Mouse (Mus musculus) macrophage (primary cell): ENCODE measurements around the gene H2-T3. TPM values are rescaled to one million over a fixed set of nuclear protein-coding genes. Genes with fewer than 3 reads are reported as not detected.
"Not testable (repeated sequence)": the region's sequence is repeated elsewhere in the genome, so short reads cannot be mapped to it uniquely, and the experiment has no call there.

ENCODE experiments used
- H3K27ac ChIP-seq: fragments of 350-480 bp; formaldehyde crosslinking; 2 replicates; pipeline ENCODE4 v1.9.0; 2021
- H3K36me3 ChIP-seq: fragments of 350-480 bp; formaldehyde crosslinking; 2 replicates; pipeline ENCODE4 v1.9.0; 2021; ENCODE audit errors: inconsistent target
- H3K4me3 ChIP-seq: fragments of 350-480 bp; formaldehyde crosslinking; 2 replicates; pipeline ENCODE4 v1.9.0; 2021; ENCODE audit errors: inconsistent target
- H3K79me2 ChIP-seq: fragments of 350-480 bp; formaldehyde crosslinking; 2 replicates; pipeline ENCODE4 v1.9.0; 2021; ENCODE audit errors: inconsistent target
- WGBS: methylation state at CpG from one replicate; pipeline ENCODE4 v1.1.7; 2026; ENCODE audit warnings: inconsistent platforms; ENCODE audit not compliant: missing documents; 5-methylcytosine and 5-hydroxymethylcytosine counted together
- polyA plus RNA-seq: library from polyadenylated mRNA; stranded (reverse); fragments of 250-400 nt; gene quantifications from 3 replicates; pipeline ENCODE4 v1.2.4, GENCODE M21; 2018; ENCODE audit warnings: inconsistent platforms

The H2-T3 gene
- polyA plus RNA-seq, 1 experiment from 2014 or later = not detected

GRCm38 (mm10) chr17:36166901-36167300 is 23.2 kb downstream of the H2-T3 start:
- H3K79me2 ChIP-seq, H3K27ac ChIP-seq, H3K36me3 ChIP-seq, H3K4me3 ChIP-seq: not testable (repeated sequence)
- 53% methylated on average over 2 of the region's 2 CpGs for WGBS

- H3K79me2 ChIP-seq = no peaks in the 10 kb centered on the region
- no peak overlapping the region for H3K4me3 ChIP-seq
- H3K36me3 ChIP-seq = no peaks in the 10 kb centered on the region
- no peak overlapping the region for H3K27ac ChIP-seq
- 4% methylated on average over 56 of the region's 56 CpGs for WGBS
Measured at GRCm38 (mm10) chr17:36161129-36162051, 28.7 kb downstream of the H2-T3 start.

GRCm38 (mm10) chr17:36158264-36158663 is 31.8 kb downstream of the H2-T3 start:
- H3K36me3 ChIP-seq, H3K4me3 ChIP-seq, H3K27ac ChIP-seq, H3K79me2 ChIP-seq: not testable (repeated sequence)
- 16% methylated on average over 11 of the region's 11 CpGs for WGBS

- not testable (repeated sequence) for H3K36me3 ChIP-seq, H3K79me2 ChIP-seq, H3K4me3 ChIP-seq, H3K27ac ChIP-seq
- WGBS = 3% methylated on average over 36 of the region's 36 CpGs
Measured at GRCm38 (mm10) chr17:36157782-36158181, 32.3 kb downstream of the H2-T3 start.

- H3K4me3 ChIP-seq = no peak overlapping the region
- H3K36me3 ChIP-seq = no peaks in the 10 kb centered on the region
- no peak overlapping the region for H3K27ac ChIP-seq
- H3K79me2 ChIP-seq = no peaks in the 10 kb centered on the region
- WGBS = 30% methylated on average over 3 of the region's 3 CpGs
Measured at GRCm38 (mm10) chr17:36154271-36155149, 35.6 kb downstream of the H2-T3 start.

GRCm38 (mm10) chr17:36151200-36151599 is 38.9 kb downstream of the H2-T3 start:
- H3K79me2 ChIP-seq, H3K36me3 ChIP-seq, H3K4me3 ChIP-seq, H3K27ac ChIP-seq: not testable (repeated sequence)
- WGBS = 23% methylated on average over 1 of the region's 4 CpGs

- H3K79me2 ChIP-seq, H3K36me3 ChIP-seq, H3K27ac ChIP-seq, H3K4me3 ChIP-seq: not testable (repeated sequence)
- WGBS = 88% methylated on average over 3 of the region's 5 CpGs
Measured at GRCm38 (mm10) chr17:36148468-36148867, 41.6 kb downstream of the H2-T3 start.

- H3K27ac ChIP-seq, H3K79me2 ChIP-seq, H3K4me3 ChIP-seq, H3K36me3 ChIP-seq: not testable (repeated sequence)
- 92% methylated on average over 1 of the region's 1 CpGs for WGBS
Measured at GRCm38 (mm10) chr17:36146937-36147336, 43.1 kb downstream of the H2-T3 start.

- not testable (repeated sequence) for H3K4me3 ChIP-seq, H3K36me3 ChIP-seq, H3K27ac ChIP-seq, H3K79me2 ChIP-seq
- 12% methylated on average over 13 of the region's 13 CpGs for WGBS
Measured at GRCm38 (mm10) chr17:36145861-36146156, 44.3 kb downstream of the H2-T3 start.

- Histone ChIP-seq H3K36me3 (no peaks in the 10 kb centered on the region), H3K4me3 (peak overlapping the region; percentile 35), H3K27ac (no peak overlapping the region), H3K79me2 (no peaks in the 10 kb centered on the region)
- whole genome bisulfite sequencing = 3% methylated on average over 77 of the region's 78 CpGs
Measured at GRCm38 (mm10) chr17:36145111-36145860, 44.8 kb downstream of the H2-T3 start.

- not testable (repeated sequence) for H3K36me3 ChIP-seq, H3K27ac ChIP-seq, H3K4me3 ChIP-seq, H3K79me2 ChIP-seq
- no CpG with 5 or more reads among the region's 1 CpGs for WGBS
Measured at GRCm38 (mm10) chr17:36136299-36136848, 53.7 kb downstream of the H2-T3 start.

Other genes starting within 250 kb of the H2-T3 start
- 65.4 to 217 TPM (median 77.6 TPM) in 3 replicates for gene Abcf1, start 220.5 kb downstream of the H2-T3 start, polyA plus RNA-seq
- 24.9 to 38.6 TPM (median 28.9 TPM) in 3 replicates for gene Gnl1, start 210.4 kb downstream of the H2-T3 start, polyA plus RNA-seq
- 8.8 to 13.9 TPM (median 9.5 TPM) in 3 replicates for gene Prr3, start 210.1 kb downstream of the H2-T3 start, polyA plus RNA-seq
- 34.5 to 71.7 TPM (median 59.9 TPM) in 3 replicates for gene H2-T24, start 169.7 kb downstream of the H2-T3 start, polyA plus RNA-seq
- gene H2-T23, start 157.4 kb downstream of the H2-T3 start, polyA plus RNA-seq = 196 to 602 TPM (median 274 TPM) in 3 replicates
- gene H2-T22, start 147.5 kb downstream of the H2-T3 start, polyA plus RNA-seq = 56.5 to 198 TPM (median 94.0 TPM) in 3 replicates
- gene Gm6034, start 147.3 kb downstream of the H2-T3 start, polyA plus RNA-seq = not detected in 3 replicates
- gene Gm11127, start 131.9 kb downstream of the H2-T3 start, polyA plus RNA-seq = 0.16 to 0.64 TPM (median 0.34 TPM) in 3 replicates
- gene Gm19684, start 68.6 kb downstream of the H2-T3 start, polyA plus RNA-seq = 0.22 to 0.67 TPM in 2 of 3 replicates, not detected in the other
- not detected in 3 replicates for gene Gm7030, start 60.9 kb downstream of the H2-T3 start, polyA plus RNA-seq
- not detected in 3 replicates for gene Gm8909, start 21.8 kb downstream of the H2-T3 start, polyA plus RNA-seq
- gene Rpp21, start 67.8 kb upstream of the H2-T3 start, polyA plus RNA-seq = 14.2 to 42.9 TPM (median 31.7 TPM) in 3 replicates
- gene Trim39, start 82.0 kb upstream of the H2-T3 start, polyA plus RNA-seq = 5.5 to 8.2 TPM (median 7.4 TPM) in 3 replicates
- gene H2-M10.2, start 96.2 kb upstream of the H2-T3 start, polyA plus RNA-seq = not detected in 3 replicates
- gene H2-M10.1, start 135.9 kb upstream of the H2-T3 start, polyA plus RNA-seq = not detected in 3 replicates
- gene H2-M10.3, start 178.1 kb upstream of the H2-T3 start, polyA plus RNA-seq = not detected in 3 replicates